In genomic region chr5:124862871-124863741, GRCm38 (mm10) we compare ENCODE assay signal across 8 mouse cellular contexts. TPM values are rescaled to one million over a fixed set of nuclear protein-coding genes. Genes with fewer than 3 reads are reported as not detected.
DNase-seq lines count a peak whose midpoint lies in the region; ATAC-seq and TF ChIP-seq lines count a peak whose summit lies in the region.

No protein-coding gene starts in this region.

- no peaks in the 10 kb centered on the region for H3K27me3 ChIP-seq in forebrain, embryonic 16.5 days (replicated peaks; ENCODE audit: control insufficient read depth, insufficient read depth, low read length)
- H3K27me3 ChIP-seq in kidney, adult 2 months (replicated peaks; ENCODE audit: control insufficient read depth, insufficient read depth, low read length) = no peaks in the 10 kb centered on the region
- H3K27me3 ChIP-seq in lung, embryonic 16.5 days (ENCODE audit: control insufficient read depth, insufficient read depth, low read depth, low read length) = peaks cover 20% of the 10 kb centered on the region
- peaks cover 17% of the 10 kb centered on the region for H3K27me3 ChIP-seq in small intestine, adult 2 months (ENCODE audit: control insufficient read depth, insufficient read depth, low read length)

- TF ChIP-seq POLR2A in kidney, adult 2 months (IDR thresholded peaks at IDR 0.05; ENCODE audit: low read depth, low read length) = no peak
- no peak for TF ChIP-seq POLR2A in small intestine, adult 2 months (IDR thresholded peaks at IDR 0.05; ENCODE audit: low read depth, low read length)

- peaks cover 40% of the 10 kb centered on the region for H3K4me1 ChIP-seq in forebrain, embryonic 16.5 days (replicated peaks; ENCODE audit: control insufficient read depth, insufficient read depth, low read length)
- peaks cover 6% of the 10 kb centered on the region; the same call in 1 of the 2 replicates for H3K4me1 ChIP-seq in kidney, adult 2 months (ENCODE audit: control insufficient read depth, insufficient read depth, low read length)
- peaks cover 11% of the 10 kb centered on the region for H3K4me1 ChIP-seq in lung, embryonic 16.5 days (replicated peaks; ENCODE audit: control insufficient read depth, insufficient read depth, low read length)
- peaks cover 6% of the 10 kb centered on the region for H3K4me1 ChIP-seq in small intestine, adult 2 months (ENCODE audit: control insufficient read depth, insufficient read depth, insufficient read length, low read length)

- peak overlapping the region; percentile 96 for H3K9ac ChIP-seq in forebrain, embryonic 16.5 days (replicated peaks; ENCODE audit: low read depth, low read length)
- H3K9ac ChIP-seq in lung, embryonic 16.5 days (ENCODE audit: low read length) = peak overlapping the region; percentile 93

- peak; percentile 3 for TF ChIP-seq CTCF in left cerebral cortex, adult 2 months (IDR thresholded peaks at IDR 0.05)
- TF ChIP-seq CTCF in kidney, adult 2 months (conservative IDR thresholded peaks at IDR 0.05; ENCODE audit: insufficient read depth, insufficient read length, low read depth, low read length) = no peak
- no peak for TF ChIP-seq CTCF in small intestine, adult 2 months (IDR thresholded peaks at IDR 0.05; ENCODE audit: extremely low read depth, insufficient read length, insufficient replicate concordance, low read depth, low read length)

- H3K9me3 ChIP-seq in forebrain, embryonic 16.5 days (ENCODE audit: control insufficient read depth, low read length) = no peaks in the 10 kb centered on the region
- H3K9me3 ChIP-seq in lung, embryonic 16.5 days (ENCODE audit: control insufficient read depth, low read length) = no peaks in the 10 kb centered on the region

- intact Hi-C loops in left cerebral cortex, adult 2 months (cut with DNase I) = loop anchor here (10.0 kb wide), 1 partner anchor 428 kb away; the partner anchor contains the start of gene Kmt5a

- H3K27ac ChIP-seq in left cerebral cortex, adult 2 months = peak overlapping the region; percentile 83
- peak overlapping the region; percentile 91 for H3K27ac ChIP-seq in forebrain, embryonic 16.5 days (ENCODE audit: low read length)
- H3K27ac ChIP-seq in kidney, adult 2 months (ENCODE audit: insufficient read depth, low read depth, low read length) = no peak overlapping the region
- peak overlapping the region; percentile 93 for H3K27ac ChIP-seq in lung, embryonic 16.5 days (ENCODE audit: low read length)
- no peak overlapping the region for H3K27ac ChIP-seq in small intestine, adult 2 months (ENCODE audit: insufficient read depth, low read depth, low read length)

- peak overlapping the region; percentile 88 for H3K4me2 ChIP-seq in forebrain, embryonic 16.5 days (ENCODE audit: low read length)
- peak overlapping the region; percentile 74 for H3K4me2 ChIP-seq in lung, embryonic 16.5 days (ENCODE audit: low read depth, low read length)

- peak; percentile 54 for ATAC-seq in forebrain, embryonic 16.5 days
- peak; percentile 37; the same call in 1 of the 2 replicates for ATAC-seq in lung, embryonic 16.5 days (ENCODE audit: low read depth)

- under 1% methylated on average over 80 of the region's 88 CpGs for WGBS in forebrain, embryonic 16.5 days
- under 1% methylated on average over 84 of the region's 88 CpGs for WGBS in kidney, adult 2 months
- WGBS in lung, embryonic 16.5 days = under 1% methylated on average over 69 of the region's 88 CpGs
- WGBS in small intestine, adult 2 months = under 1% methylated on average over 88 of the region's 88 CpGs

- DNase-seq in left cerebral cortex, adult 2 months (ENCODE audit: extremely low spot score in 1 of 2, low spot score in 2 of 2) = peak in 1 of 2 experiments; percentile 29
- no peak for DNase-seq in left cerebral cortex, adult 9 months (ENCODE audit: low spot score in 2 of 2)
- peak; percentile 16 for DNase-seq in c-Kit-positive CD71-positive TER-119-negative erythroid progenitor cells, embryonic 14.5 days (ENCODE audit: low read depth)
- peak; percentile 51 for DNase-seq in kidney, adult 2 months
- no peak for DNase-seq in left cerebral cortex, adult 11 months (ENCODE audit: low spot score)

- H3K4me3 ChIP-seq in left cerebral cortex, adult 2 months = peak overlapping the region; percentile 92
- H3K4me3 ChIP-seq in forebrain, embryonic 16.5 days (replicated peaks; ENCODE audit: low read length) = peak overlapping the region; percentile 96
- peak overlapping the region; percentile 90 for H3K4me3 ChIP-seq in kidney, adult 2 months (ENCODE audit: insufficient read depth, low read depth, low read length)
- H3K4me3 ChIP-seq in lung, embryonic 16.5 days (ENCODE audit: low read length) = peak overlapping the region; percentile 94
- H3K4me3 ChIP-seq in small intestine, adult 2 months (ENCODE audit: low read depth, low read length) = peak overlapping the region; percentile 87

- H3K36me3 ChIP-seq in forebrain, embryonic 16.5 days (ENCODE audit: control insufficient read depth, insufficient read depth) = no peaks in the 10 kb centered on the region
- no peaks in the 10 kb centered on the region for H3K36me3 ChIP-seq in kidney, adult 2 months (ENCODE audit: control insufficient read depth, insufficient read depth, low read length)
- H3K36me3 ChIP-seq in lung, embryonic 16.5 days (ENCODE audit: control insufficient read depth, insufficient read depth, low read length) = peaks cover 3% of the 10 kb centered on the region; the same call in 1 of the 2 replicates
- H3K36me3 ChIP-seq in small intestine, adult 2 months (ENCODE audit: control insufficient read depth, insufficient read depth, low read length) = no peaks in the 10 kb centered on the region

RNA-seq across cellular contexts. Expression of gene Zfp664, which starts 0.6 kb away (rescaled TPM):
- total RNA-seq in left cerebral cortex, adult 2 months (2021) = 10 to 100 TPM; 68.4 to 77.1 TPM
- polyA plus RNA-seq in forebrain, embryonic 16.5 days (2015; fragmentation: Nextera tagmentation; extraction: Ambion mirVana) = 92.7 and 94.8 TPM in 2 replicates
- polyA plus RNA-seq in kidney, adult 2 months (2012; rRNA removed) = 19.1 and 20.4 TPM in 2 replicates
- 91.1 and 92.9 TPM in 2 replicates for polyA plus RNA-seq in lung, embryonic 16.5 days (2015; fragmentation: Nextera tagmentation; extraction: Ambion mirVana)
- polyA plus RNA-seq in small intestine, adult 2 months (2012; rRNA removed) = 7.1 and 11.3 TPM in 2 replicates

RNA-seq across cellular contexts. Expression of gene Ccdc92, which starts 0.9 kb away (rescaled TPM):
- total RNA-seq in left cerebral cortex, adult 2 months (2021) = 10 to 100 TPM; 80.9 to 86.3 TPM
- polyA plus RNA-seq in forebrain, embryonic 16.5 days (2015; fragmentation: Nextera tagmentation; extraction: Ambion mirVana) = 33.1 and 35.0 TPM in 2 replicates
- 6.9 and 8.9 TPM in 2 replicates for polyA plus RNA-seq in kidney, adult 2 months (2012; rRNA removed)
- 9.9 and 11.7 TPM in 2 replicates for polyA plus RNA-seq in lung, embryonic 16.5 days (2015; fragmentation: Nextera tagmentation; extraction: Ambion mirVana)
- polyA plus RNA-seq in small intestine, adult 2 months (2012; rRNA removed) = 5.9 and 10.5 TPM in 2 replicates

Comparison
In these comparisons a context has a peak if more than half of its experiments do, and no peak if none do; other contexts are left out.
1. DNase-seq: peak in c-Kit-positive CD71-positive TER-119-negative erythroid progenitor cells, embryonic 14.5 days (single experiment) and kidney, adult 2 months (single experiment); none in left cerebral cortex, adult 9 months (0 of 2) and left cerebral cortex, adult 11 months (single experiment).
2. H3K27ac ChIP-seq: peak in left cerebral cortex, adult 2 months (single experiment), forebrain, embryonic 16.5 days (single experiment) and lung, embryonic 16.5 days (single experiment); none in kidney, adult 2 months (single experiment) and small intestine, adult 2 months (single experiment).
3. Peak in every context shown above with its lines, with median percentiles within 50 percentile points of each other: H3K4me3 ChIP-seq.